Mouse (Mus musculus) kidney, embryonic 14.5 days (tissue): Measurements from ENCODE around the gene Pcca. TPM values are rescaled to one million over a fixed set of nuclear protein-coding genes. Genes with fewer than 3 reads are reported as not detected.

Experiments used
- ATAC-seq: fragments of 200-750 bp; cut with Nextera tagmentation; 2 replicates; pipeline ENCODE4 v1.8.0; 2017; ENCODE audit warnings: moderate number of reproducible peaks, mild to moderate bottlenecking, moderate TSS enrichment, moderate library complexity; ENCODE audit not compliant: low FRiP score, low TSS enrichment
- H3K27ac ChIP-seq: fragments of 300-500 bp; sonication (generic); 2 replicates; pipeline ENCODE4 v1.5.1; 2014; ENCODE audit warnings: low read depth, mild to moderate bottlenecking, low read length, moderate library complexity, mixed read lengths
- H3K27me3 ChIP-seq: fragments of 300-500 bp; sonication (generic); 2 replicates; pipeline ENCODE4 v1.6.1; 2014; ENCODE audit warnings: mild to moderate bottlenecking, low read length; ENCODE audit not compliant: control insufficient read depth, insufficient read depth
- H3K36me3 ChIP-seq: fragments of 300-500 bp; sonication (generic); 2 replicates; pipeline ENCODE4 v1.6.1; 2014; ENCODE audit warnings: low read length, mixed read lengths; ENCODE audit not compliant: control insufficient read depth, insufficient read depth
- H3K4me1 ChIP-seq: fragments of 300-500 bp; sonication (generic); 2 replicates; pipeline ENCODE4 v1.6.1; 2014; ENCODE audit warnings: low read length, mixed read lengths; ENCODE audit not compliant: control insufficient read depth, insufficient read depth
- H3K4me2 ChIP-seq: fragments of 300-500 bp; sonication (generic); replicated peaks from 2 replicates; pipeline ENCODE4 v1.6.1; 2014; ENCODE audit warnings: low read depth, mild to moderate bottlenecking, low read length
- H3K4me3 ChIP-seq: fragments of 300-500 bp; sonication (generic); 2 replicates; pipeline ENCODE4 v1.5.1; 2014; ENCODE audit warnings: mild to moderate bottlenecking, low read length
- H3K9ac ChIP-seq: fragments of 300-500 bp; sonication (generic); 2 replicates; pipeline ENCODE4 v1.6.1; 2014; ENCODE audit warnings: low read depth, mild to moderate bottlenecking, low read length, moderate library complexity
- H3K9me3 ChIP-seq: fragments of 300-500 bp; sonication (generic); 2 replicates; pipeline ENCODE4 v1.6.1; 2016; ENCODE audit warnings: low read length; ENCODE audit not compliant: control insufficient read depth
- WGBS: fragments of 180-500 bp; shearing (Covaris S2); extraction: QIAGEN DNeasy Blood & Tissue Kit; methylation state at CpG from one replicate; pipeline ENCODE4 v1.1.7; 2014; 5-methylcytosine and 5-hydroxymethylcytosine counted together
- polyA plus RNA-seq: library from polyadenylated mRNA; unstranded; fragments of >200 nt; fragmentation: Nextera tagmentation; extraction: Ambion mirVana; gene quantifications from 2 replicates; pipeline ENCODE4 v1.2.1, GENCODE M21; 2014

Pcca gene
- polyA plus RNA-seq, 1 experiment from 2014 or later: 20.5 TPM

- no peak for ATAC-seq
- Histone ChIP-seq H3K27me3 (no peaks in the 10 kb centered on the region), H3K9ac (no peak overlapping the region), H3K4me2 (no peak overlapping the region), H3K36me3 (no peaks in the 10 kb centered on the region), H3K27ac (no peak overlapping the region), H3K4me1 (0 out of 2 replicates have a peak, but pooled peaks cover 2% of the 10 kb centered on the region), H3K4me3 (no peak overlapping the region), H3K9me3 (no peaks in the 10 kb centered on the region)
- WGBS: 76% methylated on average over 8 of the region's 8 CpGs
These were observed 340.9 kb downstream of the Pcca start for GRCm38 (mm10) chr14:122875056-122875455.

- no peak for ATAC-seq
- Histone ChIP-seq H3K9me3 (no peaks in the 10 kb centered on the region), H3K9ac (no peak overlapping the region), H3K27me3 (no peaks in the 10 kb centered on the region), H3K4me3 (no peak overlapping the region), H3K4me1 (0 out of 2 replicates have a peak, but pooled peaks cover 2% of the 10 kb centered on the region), H3K27ac (no peak overlapping the region), H3K36me3 (no peaks in the 10 kb centered on the region), H3K4me2 (no peak overlapping the region)
- 59% methylated on average over 6 of the region's 6 CpGs for WGBS
These were observed 341.5 kb downstream of the Pcca start for GRCm38 (mm10) chr14:122875636-122876035.

GRCm38 (mm10) chr14:122876163-122876562 lies 342.0 kb downstream of the Pcca start:
- Histone ChIP-seq H3K9me3 (no peaks in the 10 kb centered on the region), H3K27ac (no peak overlapping the region), H3K4me3 (no peak overlapping the region), H3K9ac (no peak overlapping the region), H3K4me1 (no peaks in the 10 kb centered on the region), H3K4me2 (no peak overlapping the region), H3K36me3 (no peaks in the 10 kb centered on the region), H3K27me3 (no peaks in the 10 kb centered on the region)
- under 1% methylated on average over 6 of the region's 6 CpGs for WGBS
- peak; percentile 94 for ATAC-seq

- Histone ChIP-seq H3K9ac (no peak overlapping the region), H3K4me2 (no peak overlapping the region), H3K9me3 (no peaks in the 10 kb centered on the region), H3K27me3 (no peaks in the 10 kb centered on the region), H3K4me1 (no peaks in the 10 kb centered on the region), H3K27ac (no peak overlapping the region), H3K36me3 (no peaks in the 10 kb centered on the region), H3K4me3 (no peak overlapping the region)
- ATAC-seq: no peak
- 76% methylated on average over 7 of the region's 7 CpGs for WGBS
These were observed 342.6 kb downstream of the Pcca start for GRCm38 (mm10) chr14:122876723-122877122.

GRCm38 (mm10) chr14:122877787-122878186 lies 343.7 kb downstream of the Pcca start:
- Histone ChIP-seq H3K4me2 (no peak overlapping the region), H3K9me3 (no peaks in the 10 kb centered on the region), H3K4me3 (no peak overlapping the region), H3K36me3 (no peaks in the 10 kb centered on the region), H3K27me3 (no peaks in the 10 kb centered on the region), H3K27ac (no peak overlapping the region), H3K9ac (no peak overlapping the region), H3K4me1 (0 out of 2 replicates have a peak, but pooled peaks cover 4% of the 10 kb centered on the region)
- ATAC-seq: no peak
- WGBS: 84% methylated on average over 3 of the region's 3 CpGs

- Histone ChIP-seq H3K27ac (no peak overlapping the region), H3K36me3 (no peaks in the 10 kb centered on the region), H3K4me3 (no peak overlapping the region), H3K27me3 (no peaks in the 10 kb centered on the region), H3K4me2 (no peak overlapping the region), H3K9ac (no peak overlapping the region), H3K9me3 (no peaks in the 10 kb centered on the region), H3K4me1 (0 out of 2 replicates have a peak, but pooled peaks cover 8% of the 10 kb centered on the region)
- WGBS: 74% methylated on average over 7 of the region's 7 CpGs
- ATAC-seq: no peak
These were observed 346.2 kb downstream of the Pcca start for GRCm38 (mm10) chr14:122880291-122880690.

GRCm38 (mm10) chr14:122881699-122882098 lies 347.6 kb downstream of the Pcca start:
- H3K4me2 ChIP-seq: no peak overlapping the region
- ATAC-seq: no peak
- H3K9ac ChIP-seq: no peak overlapping the region
- 0 out of 2 replicates have a peak, but pooled peaks cover 8% of the 10 kb centered on the region for H3K4me1 ChIP-seq
- H3K27me3 ChIP-seq: no peaks in the 10 kb centered on the region
- H3K4me3 ChIP-seq: no peak overlapping the region
- H3K27ac ChIP-seq: no peak overlapping the region
- 0 out of 2 replicates have a peak, but pooled peaks cover 1% of the 10 kb centered on the region for H3K36me3 ChIP-seq
- H3K9me3 ChIP-seq: no peaks in the 10 kb centered on the region
- WGBS: 58% methylated on average over 2 of the region's 2 CpGs

- 0 out of 2 replicates have a peak, but pooled peaks have one; percentile 17 for ATAC-seq
These were observed 348.1 kb downstream of the Pcca start for GRCm38 (mm10) chr14:122882201-122882639.

GRCm38 (mm10) chr14:122882795-122883409 lies 348.8 kb downstream of the Pcca start:
- no peak for ATAC-seq
- Histone ChIP-seq H3K27me3 (no peaks in the 10 kb centered on the region), H3K27ac (no peak overlapping the region), H3K9me3 (no peaks in the 10 kb centered on the region), H3K4me2 (no peak overlapping the region), H3K36me3 (0 out of 2 replicates have a peak, but pooled peaks cover 2% of the 10 kb centered on the region), H3K9ac (no peak overlapping the region), H3K4me3 (no peak overlapping the region), H3K4me1 (0 out of 2 replicates have a peak, but pooled peaks cover 8% of the 10 kb centered on the region)
- WGBS: 82% methylated on average over 7 of the region's 7 CpGs

More at GRCm38 (mm10) chr14:122882201-122882639, 348.1 kb downstream of the Pcca start:
- Histone ChIP-seq H3K4me2 (no peak overlapping the region), H3K9me3 (no peaks in the 10 kb centered on the region), H3K27ac (no peak overlapping the region), H3K4me1 (0 out of 2 replicates have a peak, but pooled peaks cover 8% of the 10 kb centered on the region), H3K27me3 (no peaks in the 10 kb centered on the region), H3K36me3 (0 out of 2 replicates have a peak, but pooled peaks cover 2% of the 10 kb centered on the region), H3K9ac (no peak overlapping the region), H3K4me3 (no peak overlapping the region)
- WGBS: 59% methylated on average over 9 of the region's 9 CpGs
